Mouse (Mus musculus): Measurements from ENCODE around the gene Rnf114. TPM values are rescaled to one million over a fixed set of nuclear protein-coding genes. Genes with fewer than 3 reads are reported as not detected.

Rnf114 gene
- total and polyA plus RNA-seq, 3 experiments: 40.8 to 50.4 (median 45.6) TPM

DNA sequence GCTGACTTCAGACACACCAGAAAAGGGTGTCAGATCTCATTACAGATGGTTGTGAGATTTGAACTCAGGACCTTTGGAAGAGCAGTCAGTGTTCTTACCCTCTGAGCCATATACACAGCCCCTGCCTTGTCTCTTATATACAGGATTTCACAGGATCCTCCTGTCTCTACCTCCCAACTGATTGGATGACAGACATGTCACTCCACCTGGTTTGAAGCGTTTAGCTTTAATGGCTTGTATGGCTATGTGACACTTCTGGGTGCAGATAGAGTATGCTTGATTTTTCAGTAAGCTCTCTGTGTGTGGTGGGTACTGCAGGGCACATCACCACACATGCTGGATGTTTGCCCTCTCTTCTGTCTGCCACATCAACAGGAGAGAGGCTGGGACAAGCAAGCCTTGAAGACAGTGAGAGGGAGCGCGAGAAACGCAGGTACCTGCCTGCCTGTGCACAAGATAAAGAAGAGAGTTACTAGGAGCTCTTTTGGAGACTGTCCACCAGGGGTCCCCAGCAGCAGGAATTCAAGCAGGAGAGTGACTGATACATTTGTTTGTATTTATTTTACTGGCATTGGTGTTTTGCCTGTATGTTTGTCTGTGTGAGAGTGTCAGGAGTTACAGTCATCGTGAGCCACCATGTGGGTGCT lies 27.3 kb downstream of the Rnf114 start:
- Histone ChIP-seq H3K27me3 (replicated peaks) (no peaks in the 10 kb centered on the region), H3K79me2 (replicated peaks; ENCODE audit: control insufficient read depth, extremely low read depth, insufficient read depth, poor library complexity, severe bottlenecking) (no peaks in the 10 kb centered on the region), H3K36me3 (replicated peaks in 1 of 2; ENCODE audit: control insufficient read depth in 1 of 2, insufficient read depth in 1 of 2, low read length in 1 of 2) (peaks cover 35 to 49% of the 10 kb centered on the region in 2 experiments), H3K9ac (ENCODE audit: insufficient read depth, low read depth) (no peak overlapping the region), H3K4me2 (ENCODE audit: insufficient read depth, low read depth, poor library complexity, severe bottlenecking) (no peak overlapping the region), H3K4me3 (replicated peaks in 1 of 3; ENCODE audit: low read depth in 2 of 3, low read length in 2 of 3, poor library complexity in 1 of 3) (no peak overlapping the region), H3K4me1 (ENCODE audit: control insufficient read depth in 1 of 2, insufficient read depth in 2 of 2) (peaks cover 0 to 26% of the 10 kb centered on the region in 2 experiments; a peak in 2 of 4 replicates), H3K27ac (ENCODE audit: insufficient read depth, low read depth) (no peak overlapping the region), H3K9me3 (replicated peaks; ENCODE audit: low read length) (no peaks in the 10 kb centered on the region)
- in situ Hi-C loops (cut with MboI; ENCODE audit: low pct_ligation_motif_present, low pct_unique_long_range_greater_than_20kb, low sequenced_read_pairs) (no loop called here), dilution Hi-C loops (cut with MboI; ENCODE audit: extremely low pct_ligation_motif_present, extremely low pct_unique_long_range_greater_than_20kb, low sequenced_read_pairs) (no loop called here)
- TF ChIP-seq RAD21 (IDR thresholded peaks at IDR 0.05; ENCODE audit: low read depth, low read length): peak; percentile 20
- no peak for TF ChIP-seq PAX5 (IDR thresholded peaks at IDR 0.05; ENCODE audit: low read length)
- TF ChIP-seq MAFK (IDR thresholded peaks at IDR 0.05; ENCODE audit: insufficient replicate concordance, low read length): no peak
- peak; percentile 50 for TF ChIP-seq SMC3 (IDR thresholded peaks at IDR 0.05; ENCODE audit: low read depth, low read length)
- TF ChIP-seq MYC (IDR thresholded peaks at IDR 0.05; ENCODE audit: low read depth, low read length): no peak
- TF ChIP-seq RCOR1 (conservative IDR thresholded peaks at IDR 0.05; ENCODE audit: low read depth, low read length): no peak
- peak; percentile 25 to 63; a peak in 2 of 4 replicates for TF ChIP-seq CTCF (conservative IDR thresholded peaks at IDR 0.05 in 1 of 2, IDR thresholded peaks at IDR 0.05 in 1 of 2; ENCODE audit: low read depth in 2 of 2, low read length in 2 of 2)
- DNase-seq (ENCODE audit: extremely low read depth): no peak

DNA sequence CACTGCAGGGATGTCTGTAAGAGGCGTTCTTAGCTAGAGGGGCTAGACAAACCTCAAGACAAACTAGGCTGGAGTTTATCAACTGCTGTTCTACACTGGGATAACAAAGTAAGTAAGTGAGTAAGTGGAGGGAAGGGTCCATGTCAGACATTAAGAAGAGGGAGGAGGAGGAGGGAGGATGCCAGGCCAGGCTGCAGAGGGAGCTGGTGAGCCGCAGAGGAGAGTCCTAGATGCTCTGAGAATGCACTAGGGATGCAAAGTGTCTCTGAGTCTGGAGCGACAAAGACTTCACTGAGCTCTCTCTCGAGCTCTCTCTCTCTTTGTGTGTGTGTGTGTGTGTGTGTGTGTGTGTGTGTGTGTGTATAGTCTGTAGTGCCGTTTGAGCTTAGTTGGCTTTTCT lies 35.8 kb downstream of the Rnf114 start:
- TF ChIP-seq SMC3 (IDR thresholded peaks at IDR 0.05; ENCODE audit: low read depth, low read length): peak; percentile 74
- TF ChIP-seq E2F4 (IDR thresholded peaks at IDR 0.05; ENCODE audit: insufficient replicate concordance, low read depth, low read length): no peak
- TF ChIP-seq HCFC1 (IDR thresholded peaks at IDR 0.05; ENCODE audit: low read depth, low read length): no peak
- TF ChIP-seq EP300 (IDR thresholded peaks at IDR 0.05; ENCODE audit: low read length): no peak
- TF ChIP-seq MAZ (IDR thresholded peaks at IDR 0.05; ENCODE audit: low read depth, low read length): no peak
- no peak for TF ChIP-seq MAFK (IDR thresholded peaks at IDR 0.05; ENCODE audit: insufficient replicate concordance, low read length)
- TF ChIP-seq KAT2A (IDR thresholded peaks at IDR 0.05; ENCODE audit: insufficient replicate concordance, low read length): no peak
- no peak for TF ChIP-seq ZKSCAN1 (IDR thresholded peaks at IDR 0.05; ENCODE audit: borderline replicate concordance, low read depth, low read length)
- no peak for TF ChIP-seq TCF12 (IDR thresholded peaks at IDR 0.05; ENCODE audit: low read depth, low read length)
- no peak for TF ChIP-seq RCOR1 (conservative IDR thresholded peaks at IDR 0.05; ENCODE audit: low read depth, low read length)
- TF ChIP-seq JUND (conservative IDR thresholded peaks at IDR 0.05; ENCODE audit: low read depth, low read length): no peak
- TF ChIP-seq CHD1 (IDR thresholded peaks at IDR 0.05; ENCODE audit: low read depth, low read length): no peak
- TF ChIP-seq ZMIZ1 (IDR thresholded peaks at IDR 0.05; ENCODE audit: low read depth, low read length): no peak
- peak; percentile 73 for TF ChIP-seq RAD21 (IDR thresholded peaks at IDR 0.05; ENCODE audit: low read depth, low read length)
- no peak for TF ChIP-seq POLR2A (IDR thresholded peaks at IDR 0.05; ENCODE audit: low read depth, low read length)
- peak; percentile 34 to 80; a peak in 3 of 4 replicates for TF ChIP-seq CTCF (conservative IDR thresholded peaks at IDR 0.05 in 1 of 2, IDR thresholded peaks at IDR 0.05 in 1 of 2; ENCODE audit: low read depth in 2 of 2, low read length in 2 of 2)
- no peak for TF ChIP-seq MXI1 (IDR thresholded peaks at IDR 0.05; ENCODE audit: low read depth, low read length)
- TF ChIP-seq MYC (IDR thresholded peaks at IDR 0.05; ENCODE audit: low read depth, low read length): no peak
- no peak for TF ChIP-seq ZNF384 (IDR thresholded peaks at IDR 0.05; ENCODE audit: low read depth, low read length)
- TF ChIP-seq TBP (conservative IDR thresholded peaks at IDR 0.05; ENCODE audit: low read depth, low read length): no peak
- no peak for TF ChIP-seq JUN (IDR thresholded peaks at IDR 0.05; ENCODE audit: insufficient read depth, low read depth, low read length)
- TF ChIP-seq SIN3A (IDR thresholded peaks at IDR 0.05; ENCODE audit: low read length): no peak
- TF ChIP-seq NRF1 (IDR thresholded peaks at IDR 0.05; ENCODE audit: low read depth, low read length): no peak
- in situ Hi-C loops (cut with MboI; ENCODE audit: low pct_ligation_motif_present, low pct_unique_long_range_greater_than_20kb, low sequenced_read_pairs): no loop called here
- Histone ChIP-seq H3K4me2 (ENCODE audit: insufficient read depth, low read depth, poor library complexity, severe bottlenecking) (no peak overlapping the region), H3K27ac (ENCODE audit: insufficient read depth, low read depth) (no peak overlapping the region), H3K9me3 (replicated peaks; ENCODE audit: low read length) (no peaks in the 10 kb centered on the region), H3K79me2 (replicated peaks; ENCODE audit: control insufficient read depth, extremely low read depth, insufficient read depth, poor library complexity, severe bottlenecking) (no peaks in the 10 kb centered on the region), H3K4me1 (ENCODE audit: control insufficient read depth in 1 of 2, insufficient read depth in 2 of 2) (no peaks in the 10 kb centered on the region), H3K4me3 (replicated peaks in 1 of 3; ENCODE audit: low read depth in 2 of 3, low read length in 2 of 3, poor library complexity in 1 of 3) (no peak overlapping the region), H3K36me3 (replicated peaks in 1 of 2; ENCODE audit: control insufficient read depth in 1 of 2, insufficient read depth in 1 of 2, low read length in 1 of 2) (no peaks in the 10 kb centered on the region), H3K27me3 (replicated peaks) (no peaks in the 10 kb centered on the region), H3K9ac (ENCODE audit: insufficient read depth, low read depth) (no peak overlapping the region)
- dilution Hi-C loops (cut with MboI; ENCODE audit: extremely low pct_ligation_motif_present, extremely low pct_unique_long_range_greater_than_20kb, low sequenced_read_pairs): no loop called here
- DNase-seq (ENCODE audit: extremely low read depth): no peak
